Mouse (Mus musculus) midbrain, embryonic 11.5 days (tissue): Measurements from ENCODE around the gene Kremen1. TPM values are rescaled to one million over a fixed set of nuclear protein-coding genes. Genes with fewer than 3 reads are reported as not detected.
A peak's percentile ranks its signal among the peaks of the same experiment; 100 is the strongest.

Experiments used
- ATAC-seq: fragments of 200-750 bp; cut with Nextera tagmentation; 2 replicates; pipeline ENCODE4 v1.8.0; 2017; ENCODE audit warnings: moderate TSS enrichment, moderate library complexity; ENCODE audit not compliant: low FRiP score
- DNase-seq: peaks from one replicate; pipeline ENCODE4 v3.0.0; 2015; ENCODE audit warnings: low spot score; ENCODE audit errors: missing footprints
- H3K27ac ChIP-seq: fragments of 300-500 bp; sonication (generic); 2 replicates; pipeline ENCODE4 v1.5.1; 2014; ENCODE audit warnings: low read depth, low read length
- H3K27me3 ChIP-seq: fragments of 300-500 bp; sonication (generic); 2 replicates; pipeline ENCODE4 v1.6.1; 2014; ENCODE audit warnings: mild to moderate bottlenecking, low read length, moderate library complexity, mixed read lengths; ENCODE audit not compliant: control insufficient read depth, insufficient read depth
- H3K36me3 ChIP-seq: fragments of 300-500 bp; sonication (generic); 2 replicates; pipeline ENCODE4 v1.6.1; 2014; ENCODE audit warnings: mild to moderate bottlenecking, low read length, moderate library complexity, mixed read lengths; ENCODE audit not compliant: control insufficient read depth, insufficient read depth
- H3K4me1 ChIP-seq: fragments of 300-500 bp; sonication (generic); 2 replicates; pipeline ENCODE4 v1.6.1; 2014; ENCODE audit warnings: low read length; ENCODE audit not compliant: control insufficient read depth, insufficient read depth
- H3K4me2 ChIP-seq: fragments of 300-500 bp; sonication (generic); 2 replicates; pipeline ENCODE4 v1.6.1; 2014; ENCODE audit warnings: mild to moderate bottlenecking, moderate library complexity
- H3K4me3 ChIP-seq: fragments of 300-500 bp; sonication (generic); 2 replicates; pipeline ENCODE4 v1.5.1; 2014; ENCODE audit warnings: low read depth, low read length
- H3K9ac ChIP-seq: fragments of 300-500 bp; sonication (generic); 2 replicates; pipeline ENCODE4 v1.6.1; 2014; ENCODE audit warnings: low read length
- H3K9me3 ChIP-seq: fragments of 300-500 bp; sonication (generic); 2 replicates; pipeline ENCODE4 v1.6.1; 2016; ENCODE audit warnings: low read length; ENCODE audit not compliant: control insufficient read depth
- WGBS: fragments of 180-500 bp; shearing (Covaris S2); extraction: QIAGEN DNeasy Blood & Tissue Kit; methylation state at CpG from one replicate; pipeline ENCODE4 v1.1.7; 2014; 5-methylcytosine and 5-hydroxymethylcytosine counted together
- polyA plus RNA-seq: library from polyadenylated mRNA; unstranded; fragments of >200 nt; fragmentation: Nextera tagmentation; extraction: Ambion mirVana; gene quantifications from 2 replicates; pipeline ENCODE4 v1.2.1, GENCODE M21; 2014

Gene Kremen1
- polyA plus RNA-seq, 1 experiment from 2014 or later: 6.9 TPM

- no peak overlapping the region for H3K4me2 ChIP-seq
- 95% methylated on average over 7 of the region's 7 CpGs for WGBS
- no peaks in the 10 kb centered on the region for H3K9me3 ChIP-seq
- no peak overlapping the region for H3K27ac ChIP-seq
- no peak overlapping the region for H3K9ac ChIP-seq
- no peak for ATAC-seq
- no peaks in the 10 kb centered on the region for H3K27me3 ChIP-seq
- H3K4me1 ChIP-seq: peaks cover 20% of the 10 kb centered on the region
- H3K36me3 ChIP-seq: no peaks in the 10 kb centered on the region; the same call in 1 of the 2 replicates
- no peak overlapping the region for H3K4me3 ChIP-seq
- DNase-seq: no peak
Measured at GRCm38 (mm10) chr11:5243208-5243607, 18.1 kb downstream of the Kremen1 start.

GRCm38 (mm10) chr11:5242158-5242557 is 19.2 kb downstream of the Kremen1 start:
- peaks cover 20% of the 10 kb centered on the region for H3K4me1 ChIP-seq
- WGBS: 82% methylated on average over 8 of the region's 8 CpGs
- H3K27me3 ChIP-seq: no peaks in the 10 kb centered on the region
- H3K4me2 ChIP-seq: no peak overlapping the region
- no peak overlapping the region for H3K9ac ChIP-seq
- no peaks in the 10 kb centered on the region for H3K9me3 ChIP-seq
- H3K36me3 ChIP-seq: no peaks in the 10 kb centered on the region; the same call in 1 of the 2 replicates
- H3K27ac ChIP-seq: no peak overlapping the region
- DNase-seq (no peak), ATAC-seq (no peak)
- H3K4me3 ChIP-seq: no peak overlapping the region

GRCm38 (mm10) chr11:5239706-5240690 is 21.4 kb downstream of the Kremen1 start:
- peak overlapping the region; percentile 71 for H3K27ac ChIP-seq
- no peaks in the 10 kb centered on the region for H3K9me3 ChIP-seq
- H3K27me3 ChIP-seq: no peaks in the 10 kb centered on the region
- H3K4me1 ChIP-seq: peaks cover 22% of the 10 kb centered on the region
- ATAC-seq (peak; percentile 88), DNase-seq (peak; percentile 92)
- H3K4me2 ChIP-seq: peak overlapping the region; percentile 8
- H3K9ac ChIP-seq: peak overlapping the region; percentile 39
- no peaks in the 10 kb centered on the region; the same call in 1 of the 2 replicates for H3K36me3 ChIP-seq
- H3K4me3 ChIP-seq: no peak overlapping the region
- WGBS: 6% methylated on average over 10 of the region's 10 CpGs

- Histone ChIP-seq H3K36me3 (no peaks in the 10 kb centered on the region), H3K4me3 (no peak overlapping the region), H3K4me1 (peaks cover 9% of the 10 kb centered on the region), H3K27ac (no peak overlapping the region), H3K9ac (no peak overlapping the region), H3K9me3 (no peaks in the 10 kb centered on the region), H3K4me2 (no peak overlapping the region), H3K27me3 (no peaks in the 10 kb centered on the region)
- WGBS: 64% methylated on average over 6 of the region's 6 CpGs
- DNase-seq (no peak), ATAC-seq (no peak)
Measured at GRCm38 (mm10) chr11:5219910-5220447, 41.4 kb downstream of the Kremen1 start.

GRCm38 (mm10) chr11:5219371-5219770 is 42.0 kb downstream of the Kremen1 start:
- H3K4me1 ChIP-seq: peaks cover 9% of the 10 kb centered on the region
- no peaks in the 10 kb centered on the region for H3K36me3 ChIP-seq
- no peaks in the 10 kb centered on the region for H3K27me3 ChIP-seq
- H3K4me2 ChIP-seq: no peak overlapping the region
- ATAC-seq (no peak), DNase-seq (no peak)
- WGBS: 91% methylated on average over 4 of the region's 4 CpGs
- H3K27ac ChIP-seq: no peak overlapping the region
- no peak overlapping the region for H3K4me3 ChIP-seq
- H3K9me3 ChIP-seq: no peaks in the 10 kb centered on the region
- no peak overlapping the region for H3K9ac ChIP-seq

- 89% methylated on average over 14 of the region's 14 CpGs for WGBS
- Histone ChIP-seq H3K4me2 (no peak overlapping the region), H3K4me3 (no peak overlapping the region)
Measured at GRCm38 (mm10) chr11:5215401-5216187, 45.8 kb downstream of the Kremen1 start.

GRCm38 (mm10) chr11:5214483-5215040 is 46.8 kb downstream of the Kremen1 start:
- DNase-seq (no peak), ATAC-seq (no peak)
- Histone ChIP-seq H3K27me3 (no peaks in the 10 kb centered on the region), H3K9me3 (no peaks in the 10 kb centered on the region), H3K27ac (no peak overlapping the region), H3K4me3 (no peak overlapping the region), H3K4me1 (peaks cover 7% of the 10 kb centered on the region), H3K4me2 (no peak overlapping the region), H3K36me3 (no peaks in the 10 kb centered on the region), H3K9ac (no peak overlapping the region)
- 92% methylated on average over 6 of the region's 6 CpGs for WGBS

More at GRCm38 (mm10) chr11:5215401-5216187, 45.8 kb downstream of the Kremen1 start:
- ATAC-seq (no peak), DNase-seq (no peak)
- Histone ChIP-seq H3K9ac (no peak overlapping the region), H3K36me3 (no peaks in the 10 kb centered on the region), H3K9me3 (no peaks in the 10 kb centered on the region), H3K4me1 (peaks cover 12% of the 10 kb centered on the region), H3K27ac (no peak overlapping the region), H3K27me3 (no peaks in the 10 kb centered on the region)

GRCm38 (mm10) chr11:5203054-5203453 is 58.3 kb downstream of the Kremen1 start:
- no peak for ATAC-seq
- no peaks in the 10 kb centered on the region for H3K9me3 ChIP-seq

More at GRCm38 (mm10) chr11:5203054-5203453, 58.3 kb downstream of the Kremen1 start:
- Histone ChIP-seq H3K27me3 (no peaks in the 10 kb centered on the region), H3K4me2 (no peak overlapping the region), H3K27ac (no peak overlapping the region), H3K4me3 (no peak overlapping the region), H3K4me1 (no peaks in the 10 kb centered on the region), H3K36me3 (no peaks in the 10 kb centered on the region; the same call in 1 of the 2 replicates), H3K9ac (no peak overlapping the region)
- WGBS: 81% methylated on average over 6 of the region's 6 CpGs
- DNase-seq: no peak
